Mouse (Mus musculus): ENCODE data around the gene Scrn1. TPM values are rescaled to one million over a fixed set of nuclear protein-coding genes. Genes with fewer than 3 reads are reported as not detected.

Scrn1 gene
- total RNA-seq, 2 experiments from 2014 or later = 18.1 to 27.5 TPM

DNA sequence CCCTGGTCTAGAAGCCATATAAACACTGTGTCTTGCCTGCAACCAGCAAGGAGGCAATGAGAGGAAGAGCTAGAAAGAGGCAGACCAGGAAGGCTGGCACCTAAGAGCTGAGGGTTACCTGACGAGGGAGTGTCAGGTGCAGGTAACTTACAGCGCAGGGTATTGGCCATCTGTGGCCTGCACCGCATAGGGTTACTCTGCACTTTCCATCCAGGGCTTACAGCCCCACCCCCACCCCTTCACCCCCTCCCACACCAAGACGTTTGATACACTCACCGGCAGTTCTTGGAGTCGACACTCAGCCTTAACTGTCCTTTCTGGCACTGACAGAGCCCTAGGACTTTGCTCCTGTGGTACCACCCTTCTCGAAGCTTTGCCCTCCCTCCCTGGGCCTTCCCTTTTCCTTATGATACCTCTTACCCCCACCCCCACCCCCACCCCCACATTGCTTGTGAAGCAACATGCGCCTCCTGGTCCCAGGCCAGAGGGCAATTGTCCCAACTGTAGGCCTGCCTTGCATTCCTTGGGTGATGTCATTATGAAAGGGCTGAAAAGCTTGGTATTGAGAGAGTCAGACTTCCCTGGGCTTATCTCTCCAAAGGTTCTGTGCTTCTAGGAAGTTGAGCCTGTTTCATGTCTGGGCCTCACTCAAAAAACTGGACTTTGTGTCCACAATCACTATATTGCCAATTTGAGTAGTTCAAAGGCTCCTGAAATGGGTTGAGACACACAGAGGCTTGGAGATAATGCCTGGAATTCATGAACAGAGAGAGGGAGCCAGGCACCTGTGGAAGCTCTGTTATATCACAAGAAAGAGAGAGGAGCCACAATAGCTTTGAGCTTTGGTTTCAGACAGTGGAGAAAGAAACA, 93.2 kb downstream of the Scrn1 start:
- peak; percentile 38 for DNase-seq

DNA sequence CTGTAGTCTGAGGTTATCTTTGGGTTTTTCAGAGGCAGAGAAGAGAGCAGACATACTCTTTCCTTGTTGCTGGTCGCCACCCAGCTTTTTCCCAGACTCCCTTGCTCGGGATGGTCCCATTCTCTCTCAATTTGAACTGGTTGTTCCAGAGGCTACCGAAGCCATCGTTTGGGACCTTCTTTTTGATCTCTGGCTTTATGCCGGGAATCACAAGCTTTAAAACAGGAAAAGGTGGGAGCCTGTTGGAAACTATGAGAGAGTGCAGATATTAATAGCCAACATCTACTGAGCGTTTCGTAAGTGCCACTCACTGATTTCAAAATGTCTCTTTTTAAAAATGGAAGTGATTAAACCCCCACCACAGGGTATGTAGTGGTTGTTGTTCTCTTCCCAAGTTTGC, 94.4 kb downstream of the Scrn1 start:
- no peak for DNase-seq

DNA sequence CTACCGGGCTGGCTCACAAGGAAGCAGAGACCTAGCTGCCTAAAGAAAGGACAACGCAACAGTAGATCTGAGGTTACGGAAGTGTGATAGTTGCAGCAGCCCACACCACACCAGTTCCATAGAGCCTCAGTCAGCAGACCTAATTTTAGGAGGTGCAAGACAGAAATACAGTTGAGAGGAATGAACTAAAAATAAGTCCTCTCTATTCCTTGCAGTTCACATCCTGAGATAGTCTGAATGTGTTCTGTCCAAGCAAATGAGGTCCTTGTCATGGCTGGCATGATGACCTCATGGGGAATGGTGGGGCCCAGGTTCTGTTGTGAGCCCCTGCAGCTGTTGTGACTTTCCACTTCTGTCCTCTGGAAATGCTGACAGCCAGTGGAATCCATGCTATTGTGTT, 98.9 kb downstream of the Scrn1 start:
- no peak for DNase-seq

DNA sequence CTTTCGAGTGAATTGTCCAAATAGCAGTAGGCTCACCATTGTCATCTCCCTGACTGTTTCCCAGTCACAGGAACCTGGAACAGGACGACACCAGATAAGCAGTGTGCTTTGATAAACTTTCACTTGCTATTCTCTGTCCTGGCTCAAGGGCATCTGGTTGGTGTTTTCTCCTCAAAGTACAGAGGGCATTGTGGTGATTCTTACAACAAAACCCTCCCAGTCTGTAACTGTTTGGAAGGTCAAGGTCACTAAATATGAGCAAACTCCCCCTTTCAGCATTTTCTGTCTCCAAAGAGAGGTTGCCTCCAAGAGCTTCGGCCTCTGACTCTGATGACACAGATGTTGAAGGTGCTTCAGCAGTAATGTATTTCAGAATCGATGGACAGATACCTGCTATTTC, 101.4 kb downstream of the Scrn1 start:
- no peak for DNase-seq

DNA sequence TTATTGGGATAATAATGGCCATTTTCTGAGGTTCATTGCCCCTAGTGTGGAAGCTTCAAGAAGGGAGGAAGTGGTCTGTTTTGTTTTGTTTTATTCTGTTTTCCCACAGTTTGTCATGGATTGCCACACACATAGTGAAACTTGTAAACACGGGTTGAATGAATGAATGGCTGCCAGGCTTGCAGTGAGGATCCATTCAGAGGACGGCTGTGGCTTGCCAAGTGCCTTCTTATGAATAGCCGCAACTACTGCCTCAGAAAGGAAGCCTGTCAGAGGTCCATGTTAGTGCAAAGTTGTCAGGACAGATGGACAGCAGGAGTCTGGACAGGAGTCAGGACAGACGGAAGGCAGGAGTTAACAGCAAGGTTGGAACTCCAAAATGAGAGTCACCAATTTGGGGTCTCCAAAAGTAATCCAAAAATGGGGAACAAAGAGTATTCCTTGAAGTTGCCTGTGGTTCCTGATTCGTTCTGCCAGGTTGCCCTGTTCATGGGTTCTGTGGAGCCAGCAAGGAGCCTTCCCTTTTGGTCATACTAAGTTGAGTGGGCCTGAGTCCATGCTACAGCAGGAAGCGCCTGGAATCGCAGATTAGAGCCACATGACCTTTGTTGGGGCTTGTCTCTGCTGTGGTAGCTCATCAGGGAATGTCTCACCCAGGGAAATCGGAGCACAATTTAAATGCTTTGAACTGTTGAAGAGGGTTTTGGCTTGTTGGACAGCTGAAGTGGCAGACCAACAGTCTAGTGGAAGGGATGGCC, 102.4 kb downstream of the Scrn1 start:
- DNase-seq = peak; percentile 36

DNA sequence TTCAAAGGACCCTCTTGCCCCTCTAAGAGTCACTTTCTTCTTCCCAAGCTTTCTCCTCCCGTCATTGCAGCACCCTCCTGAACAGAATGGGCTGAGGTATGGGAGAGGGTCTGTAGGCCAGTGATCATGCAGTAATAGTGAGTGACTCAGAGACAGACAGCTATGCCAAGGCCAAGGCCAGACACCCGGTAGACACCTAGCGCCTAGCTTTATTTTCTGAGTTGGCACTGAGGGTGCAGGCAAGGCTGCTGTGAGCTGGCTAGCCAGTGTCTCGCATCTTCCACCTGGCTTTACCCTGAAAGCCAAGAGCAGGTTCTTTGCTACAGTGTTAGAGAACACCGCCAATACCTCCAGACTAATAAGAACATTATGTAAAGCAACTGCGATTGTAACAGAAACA, 103.5 kb downstream of the Scrn1 start:
- peak; percentile 39 for DNase-seq

DNA sequence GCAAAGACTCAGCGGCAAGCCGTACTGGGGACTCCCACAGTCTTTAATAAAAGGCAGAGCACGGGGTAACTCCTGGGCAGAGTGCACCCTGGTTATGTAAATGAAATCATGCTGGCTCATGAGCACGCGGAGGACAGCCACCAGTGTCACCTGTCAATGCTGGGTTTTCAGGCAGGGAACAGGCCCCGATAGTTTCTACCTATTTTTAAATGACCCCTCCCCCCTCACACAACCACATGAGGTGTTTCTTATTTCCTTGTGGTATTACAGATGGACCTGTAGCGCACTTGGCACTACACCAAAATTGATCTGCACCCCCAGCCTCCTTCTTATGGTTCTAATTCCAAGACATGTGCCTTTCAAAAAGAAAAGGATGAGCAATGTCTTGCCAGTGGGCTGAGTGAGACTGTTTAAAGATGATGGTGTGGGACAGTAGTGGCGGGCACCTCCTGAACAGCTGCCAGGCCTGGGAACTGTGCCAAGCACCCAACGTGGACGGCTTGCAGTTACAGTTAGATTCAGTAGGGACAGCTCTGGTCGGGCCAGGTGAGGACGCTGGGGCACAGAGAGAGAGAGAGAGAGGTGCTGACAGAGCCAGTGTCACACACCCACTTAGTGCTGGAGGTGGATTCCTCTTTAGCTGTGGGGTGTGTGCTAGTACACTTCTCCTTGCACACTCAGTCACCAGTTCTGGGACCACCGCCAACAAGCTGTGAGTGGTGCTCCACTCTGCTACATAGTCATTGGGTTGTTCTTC, 105.2 kb downstream of the Scrn1 start:
- peak; percentile 64 for DNase-seq

DNA sequence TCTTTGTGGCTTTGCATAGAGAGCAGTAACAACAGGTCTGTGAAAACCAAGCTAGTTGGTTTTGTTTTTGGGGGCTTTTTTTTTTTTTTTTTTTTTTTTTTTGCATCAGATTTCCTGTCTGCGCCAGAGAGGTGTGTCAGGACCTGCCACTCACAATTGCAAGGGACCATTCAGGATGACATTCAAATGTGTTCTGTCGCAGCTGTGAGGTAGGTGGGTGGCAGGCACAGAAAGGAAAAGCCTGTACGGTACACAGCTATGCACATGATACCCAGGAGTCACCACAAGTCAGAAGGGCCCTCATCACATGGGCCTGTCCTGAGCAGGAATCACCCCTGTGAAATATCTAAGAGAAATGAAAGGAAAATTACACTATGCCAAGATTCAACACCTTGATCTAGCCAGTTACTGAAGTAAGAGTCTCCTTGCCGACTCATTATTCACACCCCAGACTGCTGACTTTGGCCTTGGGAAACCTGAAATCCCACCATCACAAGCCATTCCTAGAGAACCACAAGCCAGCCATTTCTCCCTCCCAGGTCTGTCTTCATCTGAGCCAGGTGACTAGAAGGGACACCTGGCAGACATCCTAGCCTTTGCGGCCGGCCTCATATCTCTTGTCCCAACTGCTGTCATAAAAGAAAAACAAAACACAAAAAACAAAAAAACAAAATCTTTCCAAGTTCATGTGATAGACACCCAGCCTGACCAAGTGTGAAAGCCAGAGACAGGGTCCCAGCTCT, 105.9 kb downstream of the Scrn1 start:
- no peak for DNase-seq

DNA sequence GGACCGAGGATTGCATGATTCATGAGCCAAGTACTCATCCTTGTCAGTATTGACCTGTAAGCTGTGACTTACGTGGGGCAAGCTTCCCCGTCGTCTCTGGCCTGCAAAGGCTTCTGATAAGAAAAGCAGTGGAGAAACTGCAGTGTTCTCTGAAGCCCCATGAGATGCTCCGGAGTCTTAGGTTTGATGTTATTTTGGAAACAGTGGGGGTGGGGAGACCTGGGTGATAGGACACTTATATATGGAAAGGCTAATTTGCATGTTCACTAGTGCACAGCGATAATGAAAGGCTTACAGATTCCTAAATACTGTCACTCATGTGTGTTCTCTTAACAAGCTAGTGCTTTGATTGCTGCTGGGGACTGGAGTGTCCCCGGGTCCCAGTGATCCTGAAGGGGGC, 106.6 kb downstream of the Scrn1 start:
- DNase-seq = no peak

Other genes starting within 250 kb of the Scrn1 start
- 1 to 10 TPM; 4.7 to 5.2 TPM for gene Prr15, start 240.7 kb downstream of the Scrn1 start, total RNA-seq (2021)
- 1 to 10 TPM; 4.6 to 8.2 TPM for gene Wipf3, start 136.9 kb downstream of the Scrn1 start, total RNA-seq (2021)
- gene Plekha8, start 28.6 kb upstream of the Scrn1 start, total RNA-seq (2021) = 10 to 100 TPM; 15.8 to 17.6 TPM
- gene Fkbp14, start 30.8 kb upstream of the Scrn1 start, total RNA-seq (2021) = 10 to 100 TPM; 19.8 to 20.7 TPM
- 10 to 100 TPM; 11.4 to 14.4 TPM for gene Mturn, start 115.1 kb upstream of the Scrn1 start, total RNA-seq (2021)

Measured in adrenal gland, postnatal 10 days (tissue).